Mouse (Mus musculus): ENCODE data around the gene Clcc1. TPM values are rescaled to one million over a fixed set of nuclear protein-coding genes. Genes with fewer than 3 reads are reported as not detected.

Clcc1 gene
- total and polyA plus RNA-seq, 3 experiments, result 25.9 to 43.0 TPM; not detected in 1

- Histone ChIP-seq H3K27ac (ENCODE audit: control insufficient read depth, low read depth, low read length) (no peak overlapping the region), H3K27me3 (ENCODE audit: control insufficient read depth in 1 of 2, insufficient read depth in 2 of 2, low read length in 2 of 2) (no peaks in the 10 kb centered on the region), H3K4me1 (ENCODE audit: control insufficient read depth in 1 of 2, insufficient read depth in 2 of 2, low read length in 2 of 2) (no peaks in the 10 kb centered on the region), H3K79me2 (ENCODE audit: control insufficient read depth, insufficient read depth, low read length, poor library complexity) (no peaks in the 10 kb centered on the region), H3K4me3 (ENCODE audit: control insufficient read depth in 1 of 2, insufficient read depth in 1 of 2, low read depth in 2 of 2, low read length in 2 of 2) (no peak overlapping the region), H3K9me3 (replicated peaks; ENCODE audit: insufficient read depth, low read length) (no peaks in the 10 kb centered on the region), H3K36me3 (ENCODE audit: control insufficient read depth in 1 of 2, insufficient read depth in 2 of 2, low read length in 2 of 2) (no peaks in the 10 kb centered on the region; a peak in 1 of 4 replicates), H3K9ac (ENCODE audit: control insufficient read depth, low read depth, low read length, poor library complexity, severe bottlenecking) (no peak overlapping the region)
- TF ChIP-seq SMC3 (IDR thresholded peaks at IDR 0.05; ENCODE audit: low read depth, low read length) (no peak), HCFC1 (IDR thresholded peaks at IDR 0.05; ENCODE audit: low read depth, low read length) (no peak), ZKSCAN1 (IDR thresholded peaks at IDR 0.05; ENCODE audit: low read depth, low read length) (no peak), TCF12 (IDR thresholded peaks at IDR 0.05; ENCODE audit: low read depth, low read length) (no peak), MYB (IDR thresholded peaks at IDR 0.05; ENCODE audit: low read depth, low read length) (no peak), MAFK (IDR thresholded peaks at IDR 0.05; ENCODE audit: borderline replicate concordance, low read depth, low read length) (no peak), UBTF (IDR thresholded peaks at IDR 0.05; ENCODE audit: borderline replicate concordance, insufficient read depth, low read depth, low read length) (no peak), NRF1 (IDR thresholded peaks at IDR 0.05; ENCODE audit: insufficient read depth, low read depth, low read length, poor library complexity, severe bottlenecking) (no peak), CTCF (IDR thresholded peaks at IDR 0.05 in 2 of 3, conservative IDR thresholded peaks at IDR 0.05 in 1 of 3; ENCODE audit: control insufficient read depth in 1 of 3, insufficient read depth in 1 of 3, low read depth in 2 of 3, low read length in 3 of 3, poor library complexity in 1 of 3, severe bottlenecking in 1 of 3) (no peak), POLR2AphosphoS5 (IDR thresholded peaks at IDR 0.05; ENCODE audit: borderline replicate concordance, low read depth, low read length) (no peak), MXI1 (IDR thresholded peaks at IDR 0.05; ENCODE audit: low read depth, low read length) (no peak), TAL1 (IDR thresholded peaks at IDR 0.05; ENCODE audit: low read length) (no peak), CHD1 (IDR thresholded peaks at IDR 0.05; ENCODE audit: low read depth, low read length) (no peak), TBP (IDR thresholded peaks at IDR 0.05; ENCODE audit: low read depth, low read length) (no peak)
- DNase-seq (ENCODE audit: low read depth, low spot score), result no peak
Measured at GRCm38 (mm10) chr3:108689446-108689845, 35.7 kb downstream of the Clcc1 start.

GRCm38 (mm10) chr3:108689979-108690378 lies 36.3 kb downstream of the Clcc1 start:
- H3K27ac ChIP-seq (ENCODE audit: control insufficient read depth, low read depth, low read length), result no peak overlapping the region
- no peaks in the 10 kb centered on the region; a peak in 1 of 4 replicates for H3K36me3 ChIP-seq (ENCODE audit: control insufficient read depth in 1 of 2, insufficient read depth in 2 of 2, low read length in 2 of 2)
- H3K9ac ChIP-seq (ENCODE audit: control insufficient read depth, low read depth, low read length, poor library complexity, severe bottlenecking), result no peak overlapping the region
- TF ChIP-seq TAL1 (IDR thresholded peaks at IDR 0.05; ENCODE audit: low read length) (no peak), GABPA (IDR thresholded peaks at IDR 0.05; ENCODE audit: low read depth, low read length) (no peak), NRF1 (IDR thresholded peaks at IDR 0.05; ENCODE audit: insufficient read depth, low read depth, low read length, poor library complexity, severe bottlenecking) (no peak), GATA1 (IDR thresholded peaks at IDR 0.05; ENCODE audit: low read depth, low read length) (no peak), ZMIZ1 (IDR thresholded peaks at IDR 0.05; ENCODE audit: low read depth, low read length) (no peak), MAZ (IDR thresholded peaks at IDR 0.05; ENCODE audit: low read depth, low read length) (no peak), POLR2A (IDR thresholded peaks at IDR 0.05; ENCODE audit: control insufficient read depth in 1 of 2, insufficient read depth in 1 of 2, low read depth in 1 of 2, low read length in 2 of 2, poor library complexity in 1 of 2) (no peak), MAX (IDR thresholded peaks at IDR 0.05; ENCODE audit: low read length) (no peak), NELFE (IDR thresholded peaks at IDR 0.05; ENCODE audit: low read depth, low read length) (no peak), MXI1 (IDR thresholded peaks at IDR 0.05; ENCODE audit: low read depth, low read length) (no peak)
- H3K9me3 ChIP-seq (replicated peaks; ENCODE audit: insufficient read depth, low read length), result no peaks in the 10 kb centered on the region
- DNase-seq (ENCODE audit: low read depth, low spot score), result no peak
- H3K79me2 ChIP-seq (ENCODE audit: control insufficient read depth, insufficient read depth, low read length, poor library complexity), result no peaks in the 10 kb centered on the region
- no peaks in the 10 kb centered on the region for H3K27me3 ChIP-seq (ENCODE audit: control insufficient read depth in 1 of 2, insufficient read depth in 2 of 2, low read length in 2 of 2)
- no peak overlapping the region for H3K4me3 ChIP-seq (ENCODE audit: control insufficient read depth in 1 of 2, insufficient read depth in 1 of 2, low read depth in 2 of 2, low read length in 2 of 2)
- no peaks in the 10 kb centered on the region for H3K4me1 ChIP-seq (ENCODE audit: control insufficient read depth in 1 of 2, insufficient read depth in 2 of 2, low read length in 2 of 2)

Measured in MEL (cell line).